Mouse (Mus musculus) duodenum, adult 2 months (tissue): ENCODE measurements around the gene Gpr35. TPM values are rescaled to one million over a fixed set of nuclear protein-coding genes. Genes with fewer than 3 reads are reported as not detected.

Experiments used
- polyA plus RNA-seq: library from polyadenylated mRNA; depleted of rRNA; stranded (reverse); fragments of >200 nt; gene quantifications from 2 replicates; pipeline ENCODE4 v1.2.3, GENCODE M21; 2012; ENCODE audit warnings: low replicate concordance; rRNA removed

Gene Gpr35
- polyA plus RNA-seq, result 17.9 and 25.5 TPM in 2 replicates

GRCm38 (mm10) chr1:92950607-92951006, at the start of gene Gpr35:
Gene Gpr35 (plus strand): TSS chr1:92950865.

GRCm38 (mm10) chr1:92902786-92903185, 47.9 kb upstream of the Gpr35 start, which contains the start of gene Ankmy1:
Gene Ankmy1 (minus strand): TSS chr1:92902906.

GRCm38 (mm10) chr1:92906779-92907631, 43.7 kb upstream of the Gpr35 start, which contains the start of gene Dusp28:
Gene Dusp28 (plus strand): TSS chr1:92906981.

GRCm38 (mm10) chr1:92910239-92910885, 40.3 kb upstream of the Gpr35 start, which contains the start of gene Rnpepl1:
Gene Rnpepl1 (plus strand): TSS chr1:92910783.

GRCm38 (mm10) chr1:92934182-92934827, 16.4 kb upstream of the Gpr35 start, which contains the start of gene Capn10:
Gene Capn10 (plus strand): TSS chr1:92934376.

GRCm38 (mm10) chr1:93006061-93006460, 55.4 kb downstream of the Gpr35 start, which contains the start of gene Aqp12:
Gene Aqp12 (plus strand): TSS chr1:93006334.

Other genes starting within 250 kb of the Gpr35 start
- 6.4 and 7.5 TPM in 2 replicates for gene Gpc1, start 119.2 kb upstream of the Gpr35 start, polyA plus RNA-seq
- not detected in 2 replicates for gene Ankmy1, start 48.0 kb upstream of the Gpr35 start, polyA plus RNA-seq
- gene Dusp28, start 43.9 kb upstream of the Gpr35 start, polyA plus RNA-seq, result 23.9 and 44.8 TPM in 2 replicates
- gene Rnpepl1, start 40.1 kb upstream of the Gpr35 start, polyA plus RNA-seq, result 331 and 518 TPM in 2 replicates
- 27.0 and 42.0 TPM in 2 replicates for gene Capn10, start 16.5 kb upstream of the Gpr35 start, polyA plus RNA-seq
- 32.3 TPM in 1 of 2 replicates, not detected in the other for gene Aqp12, start 55.5 kb downstream of the Gpr35 start, polyA plus RNA-seq
- gene Kif1a, start 151.1 kb downstream of the Gpr35 start, polyA plus RNA-seq, result 1.1 and 2.4 TPM in 2 replicates
- 0.58 and 0.62 TPM in 2 replicates for gene Agxt, start 184.4 kb downstream of the Gpr35 start, polyA plus RNA-seq
- gene 2310007B03Rik, start 210.1 kb downstream of the Gpr35 start, polyA plus RNA-seq, result 6.1 and 11.4 TPM in 2 replicates
- gene Crocc2, start 217.9 kb downstream of the Gpr35 start, polyA plus RNA-seq, result 0.02 TPM in 1 of 2 replicates, not detected in the other